Mouse (Mus musculus) left cerebral cortex, adult 11 months (tissue): ENCODE data around the gene Dalrd3.
"Not testable (repeated sequence)": the region's sequence is repeated elsewhere in the genome, so short reads cannot be mapped to it uniquely, and the experiment has no call there.

Experiments
- DNase-seq: peaks from one replicate; pipeline ENCODE4 v3.0.0; 2022; ENCODE audit warnings: low spot score

The Dalrd3 gene

DNA sequence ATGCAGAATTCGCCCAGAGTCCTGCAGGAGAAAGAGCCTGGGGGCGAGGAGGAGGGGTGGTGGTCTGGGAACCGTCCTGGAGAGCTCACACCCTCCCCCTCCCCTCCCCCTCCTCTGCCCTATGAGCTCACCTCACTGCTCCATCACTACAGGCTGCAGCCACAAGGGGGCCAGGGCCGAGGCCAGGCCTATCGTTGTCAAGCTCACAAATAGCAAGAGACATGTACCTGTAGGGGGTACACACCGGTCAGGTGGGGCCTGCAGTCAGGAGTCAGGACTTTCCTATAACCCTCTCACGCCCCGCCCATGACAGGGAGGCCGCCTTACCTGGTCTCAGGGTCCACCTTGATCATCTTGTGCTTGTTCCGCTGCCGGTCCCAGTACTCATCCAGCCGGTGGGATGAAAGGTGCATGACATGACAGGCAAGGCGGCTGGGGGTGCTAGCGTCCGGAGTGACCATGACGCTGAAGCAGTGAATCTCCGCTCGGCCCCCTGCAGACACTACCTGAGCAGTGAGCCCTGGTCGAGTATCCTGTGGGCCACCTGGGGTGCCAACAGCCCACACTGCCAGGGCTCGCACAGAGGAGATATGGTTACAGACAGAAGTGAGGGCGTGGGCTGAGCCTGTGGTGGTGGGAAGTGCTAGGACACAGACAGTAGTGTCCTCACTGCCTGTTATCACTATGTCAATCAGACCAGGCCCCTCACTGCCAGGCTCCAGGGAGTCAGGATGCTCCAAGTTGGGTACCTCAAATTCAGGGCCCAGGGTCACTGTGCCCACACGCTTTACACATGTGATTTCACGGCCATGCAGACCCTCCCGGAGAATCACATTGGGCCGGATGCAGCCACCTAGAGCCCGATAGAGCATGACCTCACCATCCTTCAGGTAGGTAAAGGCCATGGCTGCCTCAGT is 4.3 kb downstream of the Dalrd3 start:
- no peak for DNase-seq

DNA sequence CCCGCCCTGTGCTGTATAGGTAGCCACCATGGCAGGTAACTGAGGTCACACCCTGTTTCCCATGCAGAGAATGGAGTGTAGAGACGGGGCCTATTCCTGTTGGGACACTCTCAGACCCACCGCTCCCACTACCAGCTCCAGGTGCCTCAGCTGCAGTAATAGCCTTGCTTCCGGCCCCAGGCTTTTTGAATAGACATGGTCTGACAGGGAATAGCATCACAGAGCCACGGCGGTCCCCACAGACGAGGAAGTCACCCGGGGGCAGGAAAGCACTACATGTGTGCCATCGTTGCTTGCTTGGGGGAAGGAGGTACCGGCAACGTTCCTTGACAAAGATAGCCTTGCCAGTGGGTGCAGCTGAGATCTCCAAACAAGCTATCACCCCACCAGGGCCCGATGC is 5.2 kb downstream of the Dalrd3 start:
- DNase-seq, result no peak

GRCm38 (mm10) chr9:108575321-108576297 is 5.9 kb downstream of the Dalrd3 start:
- no peak for DNase-seq

GRCm38 (mm10) chr9:108577025-108577424 is 7.3 kb downstream of the Dalrd3 start:
- no peak for DNase-seq

GRCm38 (mm10) chr9:108577934-108578544 is 8.4 kb downstream of the Dalrd3 start:
- DNase-seq, result no peak

- peak; percentile 86 for DNase-seq
Observed at GRCm38 (mm10) chr9:108578545-108579343, 9.1 kb downstream of the Dalrd3 start, which contains the start of gene Wdr6. TSS of gene Wdr6 (minus strand) at chr9:108578739.

- no peak for DNase-seq
Observed at GRCm38 (mm10) chr9:108579344-108579690, 9.6 kb downstream of the Dalrd3 start.

DNA sequence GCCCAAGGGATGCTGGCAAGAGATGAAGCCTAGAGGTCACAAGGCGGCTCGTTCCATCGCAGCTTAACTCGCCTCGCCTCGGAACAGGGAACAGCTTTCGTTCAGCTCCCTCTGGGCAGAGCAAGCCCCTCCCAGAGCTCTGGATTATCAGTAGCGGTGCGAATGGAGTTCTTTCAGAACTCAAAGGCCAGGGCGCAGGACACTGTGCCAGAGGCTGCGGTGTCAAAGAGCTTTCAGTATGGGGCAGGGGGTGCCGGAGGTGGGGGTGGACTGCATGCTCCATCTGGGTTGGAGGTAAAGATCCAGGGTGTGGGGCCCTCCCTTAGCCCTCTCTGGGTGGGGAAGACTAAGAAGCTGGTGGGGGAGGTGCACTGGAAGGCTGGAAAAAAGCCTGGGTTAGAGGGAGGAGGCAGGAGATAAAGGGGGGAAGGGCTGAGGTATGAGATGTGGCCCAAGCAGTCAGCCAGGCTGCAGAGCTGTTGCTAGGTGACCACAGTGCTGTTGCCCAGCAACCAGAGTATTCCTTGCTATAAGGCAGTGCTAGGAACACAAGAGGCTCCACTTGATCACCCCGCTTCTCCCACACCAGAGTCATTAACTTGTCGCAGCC is 18.0 kb downstream of the Dalrd3 start:
- DNase-seq, result peak; percentile 89

- no peak for DNase-seq
Observed at GRCm38 (mm10) chr9:108589229-108589628, 19.5 kb downstream of the Dalrd3 start.

GRCm38 (mm10) chr9:108591462-108591861 is 21.8 kb downstream of the Dalrd3 start:
- DNase-seq, result no peak

- DNase-seq, result no peak
Observed at GRCm38 (mm10) chr9:108594354-108594753, 24.7 kb downstream of the Dalrd3 start.

DNA sequence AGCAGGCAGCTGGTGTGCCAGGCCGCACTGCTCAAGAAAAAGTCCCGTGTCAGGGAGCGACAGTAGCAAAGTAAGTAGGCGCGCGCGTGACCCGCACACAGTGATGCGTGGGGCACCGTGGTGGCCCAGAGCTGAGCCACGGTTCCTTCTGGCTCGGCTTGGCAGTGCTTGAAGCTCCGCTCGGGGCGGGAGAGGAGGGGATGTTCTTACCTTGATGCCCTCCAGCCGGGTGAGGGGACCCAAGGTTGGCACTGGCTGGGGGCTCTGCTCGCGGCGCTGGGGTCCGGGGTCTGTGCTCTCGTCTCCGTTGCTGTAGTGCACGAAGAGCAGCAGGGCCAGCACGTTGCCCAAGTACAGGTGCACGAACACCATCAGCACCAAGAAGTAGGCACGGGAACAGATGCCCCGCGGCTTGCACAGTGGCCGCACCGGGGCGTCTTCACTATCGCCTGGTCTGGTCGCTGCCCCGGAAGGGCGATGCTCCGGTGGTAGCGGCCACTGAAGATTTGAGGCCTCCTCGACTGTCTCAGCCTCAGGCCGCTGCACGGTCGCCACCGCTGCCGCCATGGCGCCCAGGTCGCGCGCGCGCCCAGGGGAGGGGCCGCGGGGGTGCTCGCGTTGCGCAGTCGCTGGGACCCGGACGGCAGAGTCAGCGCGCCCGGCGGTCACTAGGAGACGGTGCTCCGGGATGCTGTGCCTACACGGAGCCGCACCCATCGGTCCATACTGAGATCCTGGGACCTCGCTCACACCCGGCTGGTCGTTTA is 27.5 kb downstream of the Dalrd3 start, which contains the start of gene P4htm:
Gene P4htm, minus strand, starts transcription at position 670 of the 767 bp plus-strand sequence.
- no peak for DNase-seq

DNA sequence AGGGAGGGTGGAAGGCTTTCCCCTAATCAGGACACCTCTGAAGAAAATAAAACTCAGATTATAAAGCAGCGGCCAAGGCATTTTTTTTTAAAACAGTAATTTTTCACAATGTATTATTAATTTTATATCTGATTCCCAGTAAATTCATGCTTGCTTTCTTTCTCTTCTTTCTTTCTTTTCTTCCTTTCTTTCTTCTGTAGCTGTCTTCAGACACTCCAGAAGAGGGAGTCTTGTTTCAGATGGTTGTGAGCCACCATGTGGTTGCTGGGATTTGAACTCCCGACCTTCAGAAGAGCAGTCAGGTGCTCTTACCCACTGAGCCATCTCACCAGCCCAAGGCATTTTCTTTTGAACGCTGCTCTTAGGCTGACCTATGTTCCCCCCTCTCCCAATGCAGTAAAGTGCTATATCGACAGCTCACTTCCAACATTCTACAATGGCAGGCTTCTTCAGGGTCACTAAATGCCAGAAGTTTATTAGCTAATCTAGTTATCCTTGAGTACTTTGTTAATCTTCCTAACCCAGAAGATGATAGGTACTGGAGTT is 29.4 kb downstream of the Dalrd3 start:
- DNase-seq, result no peak

GRCm38 (mm10) chr9:108600011-108600410 is 30.3 kb downstream of the Dalrd3 start:
- no peak for DNase-seq

DNA sequence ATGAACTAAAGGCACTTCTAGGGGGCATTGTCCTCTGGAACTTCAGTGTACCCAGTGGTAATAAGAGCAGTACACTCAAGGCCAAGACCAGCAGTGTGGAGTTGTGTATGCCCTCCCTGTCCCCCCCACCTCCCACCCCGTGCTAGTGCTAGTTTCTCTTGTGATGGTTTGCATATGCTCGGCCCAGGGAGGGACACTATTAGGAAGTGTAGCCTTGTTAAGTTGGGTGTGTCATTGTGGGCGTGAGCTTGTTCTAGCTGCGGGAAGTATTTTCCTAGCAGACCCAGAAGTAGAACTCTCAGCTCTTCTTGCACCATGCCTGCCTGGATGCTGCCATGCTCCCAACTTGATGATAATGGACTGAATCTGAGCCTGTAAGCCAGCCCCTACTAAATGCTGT is 32.3 kb downstream of the Dalrd3 start:
- DNase-seq, result no peak

DNA sequence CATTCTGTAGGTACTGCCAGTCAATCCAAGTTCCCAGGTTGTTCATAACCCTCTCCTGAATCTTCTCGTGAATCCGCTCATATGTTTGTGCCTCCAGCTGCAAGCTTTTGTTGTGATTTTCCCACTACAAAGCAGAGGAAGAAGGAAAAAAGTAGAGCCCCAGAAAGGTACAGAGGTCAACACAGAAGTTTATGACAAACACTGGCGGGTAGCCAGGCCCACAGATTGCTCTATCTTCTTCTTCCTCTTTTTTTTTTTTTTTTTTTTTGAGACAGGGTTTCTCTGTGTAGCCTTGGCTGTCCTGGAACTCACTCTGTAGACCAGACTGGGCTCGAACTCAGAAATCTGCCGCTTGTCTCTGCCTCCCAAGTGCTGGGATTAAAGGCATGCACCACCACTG is 38.2 kb downstream of the Dalrd3 start:
- DNase-seq, result not testable (repeated sequence)

GRCm38 (mm10) chr9:108608889-108609288 is 39.2 kb downstream of the Dalrd3 start:
- no peak for DNase-seq

GRCm38 (mm10) chr9:108611488-108611887 is 41.8 kb downstream of the Dalrd3 start:
- no peak for DNase-seq

DNA sequence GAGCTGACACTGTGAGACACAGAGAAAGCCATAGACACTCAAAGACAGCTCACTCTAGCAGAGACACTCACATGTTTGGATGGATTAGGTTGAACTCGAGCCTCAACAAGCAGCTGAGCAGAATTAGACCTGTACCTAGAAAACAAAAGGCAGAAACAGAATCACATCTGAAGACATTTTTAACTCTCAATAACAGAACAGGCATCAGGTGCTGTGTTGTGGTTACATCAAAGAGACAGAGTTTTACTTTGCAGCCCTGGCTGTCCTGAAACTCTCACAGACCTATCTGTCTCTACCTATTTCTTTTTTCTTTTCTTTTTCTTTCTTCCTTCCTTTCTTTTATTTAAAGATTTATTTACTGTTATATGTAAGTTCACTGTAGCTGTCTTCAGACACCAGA is 47.6 kb downstream of the Dalrd3 start:
- DNase-seq, result no peak
